ENCODE assay signal across 26 mouse cellular contexts in genomic region chr12:84650234-84650633, GRCm38 (mm10). TPM values are rescaled to one million over a fixed set of nuclear protein-coding genes. Genes with fewer than 3 reads are reported as not detected.
DNase-seq lines count a peak whose midpoint lies in the region; TF ChIP-seq lines count a peak whose summit lies in the region.
"Had no signal": no experiment of that assay in that cellular context is flagged by ENCODE, and none has a peak within 500 bp of the region (broad histone marks: within the 10 kb centered on the region; RNA-seq: fewer than 3 reads in every experiment).

No protein-coding gene starts in this region.

- H3K27ac ChIP-seq in heart, embryonic 10.5 days, result no peak overlapping the region
- H3K27ac ChIP-seq: embryonic facial prominence, embryonic 10.5 days; forebrain, embryonic 13.5 days; gastrocnemius, adult 2 months; heart, embryonic 13.5 days; hindbrain, embryonic 12.5 days; hindbrain, postnatal 0 days had no signal

- H3K9me3 ChIP-seq in heart, embryonic 10.5 days, result no peaks in the 10 kb centered on the region
- H3K9me3 ChIP-seq in E14TG2a.4 (ENCODE audit: low read length), result no peaks in the 10 kb centered on the region
- H3K9me3 ChIP-seq: embryonic facial prominence, embryonic 10.5 days; forebrain, embryonic 13.5 days; G1E; heart, embryonic 13.5 days; hindbrain, embryonic 12.5 days had no signal

- no peak overlapping the region for H3K4me3 ChIP-seq in heart, embryonic 10.5 days
- H3K4me3 ChIP-seq in E14TG2a.4 (replicated peaks; ENCODE audit: low read length), result peak overlapping the region; percentile 73
- H3K4me3 ChIP-seq: embryonic facial prominence, embryonic 10.5 days; forebrain, embryonic 13.5 days; gastrocnemius, adult 2 months; heart, embryonic 13.5 days; hindbrain, embryonic 12.5 days had no signal

- 81% methylated on average over 13 of the region's 13 CpGs for WGBS in heart, embryonic 10.5 days

- no peaks in the 10 kb centered on the region for H3K36me3 ChIP-seq in heart, embryonic 10.5 days
- H3K36me3 ChIP-seq in E14TG2a.4 (ENCODE audit: insufficient read depth, low read length), result no peaks in the 10 kb centered on the region
- H3K36me3 ChIP-seq: embryonic facial prominence, embryonic 10.5 days; G1E; heart, embryonic 13.5 days; hindbrain, embryonic 12.5 days had no signal

- TF ChIP-seq CTCF in E14TG2a.4 (conservative IDR thresholded peaks at IDR 0.05; ENCODE audit: low read length), result no peak

- H3K27me3 ChIP-seq in heart, embryonic 10.5 days (ENCODE audit: insufficient read depth, poor library complexity, severe bottlenecking), result peaks cover 12% of the 10 kb centered on the region
- H3K27me3 ChIP-seq in E14TG2a.4 (ENCODE audit: insufficient read depth, low read length), result peaks cover 73% of the 10 kb centered on the region

- H3K4me1 ChIP-seq in heart, embryonic 10.5 days, result no peaks in the 10 kb centered on the region
- H3K4me1 ChIP-seq in E14TG2a.4 (replicated peaks; ENCODE audit: low read depth, low read length), result peaks cover 42% of the 10 kb centered on the region
- H3K4me1 ChIP-seq: embryonic facial prominence, embryonic 10.5 days; forebrain, embryonic 13.5 days; heart, embryonic 13.5 days; hindbrain, embryonic 12.5 days had no signal

- DNase-seq in adrenal gland, adult 2 months, result peak; percentile 10
- DNase-seq in adrenal gland, adult 18-20 months (ENCODE audit: low spot score in 2 of 2), result no peak
- peak; percentile 20 for DNase-seq in heart, postnatal 4 days
- no peak for DNase-seq in heart, embryonic 10.5 days (ENCODE audit: low spot score)
- peak; percentile 50 for DNase-seq in adrenal gland, postnatal 14 days
- no peak for DNase-seq in retina, postnatal 1 day
- no peak for DNase-seq in yolk sac, embryonic 10.5 days (ENCODE audit: low spot score)
- DNase-seq: cerebellum, adult 8-10 months; forebrain, postnatal 0 days; gastrocnemius, adult 2 months; gastrocnemius, postnatal 25 days; heart, postnatal 36 days; kidney, adult 11 months had no signal

RNA-seq across cellular contexts. Expression of gene Vrtn, which starts 9.4 kb away (rescaled TPM):
- total RNA-seq in adrenal gland, adult 2 months (2021), result not detected
- not detected in 2 replicates for polyA plus RNA-seq in adrenal gland, adult 2 months (2012; rRNA removed)
- total RNA-seq in adrenal gland, adult 18-20 months (2021), result not detected
- total RNA-seq in heart, postnatal 4 days (2021), result not detected
- polyA plus RNA-seq in heart, embryonic 10.5 days (2016; fragmentation: Nextera tagmentation; extraction: Ambion mirVana), result not detected in 2 replicates
- total RNA-seq in adrenal gland, postnatal 14 days (2021), result not detected in 2 replicates
- total RNA-seq: forebrain, postnatal 0 days; gastrocnemius, adult 2 months; gastrocnemius, postnatal 25 days; granulocyte monocyte progenitor cell, adult 5-6 weeks; heart, adult 8-10 months; heart, postnatal 36 days; hindbrain, postnatal 0 days had no signal
- polyA plus RNA-seq: C2C12; embryonic facial prominence, embryonic 10.5 days; embryonic facial prominence, embryonic 14.5 days; forebrain, embryonic 13.5 days; G1E; heart, embryonic 13.5 days; heart, postnatal 0 days; hindbrain, embryonic 12.5 days; hindbrain, postnatal 0 days; intestine, embryonic 14.5 days had no signal

RNA-seq across cellular contexts. Expression of gene Abcd4, which starts 33.0 kb away (rescaled TPM):
- total RNA-seq in adrenal gland, adult 2 months (2021), result 10 to 100 TPM; 12.1 to 12.4 TPM
- 27.7 and 30.3 TPM in 2 replicates for polyA plus RNA-seq in adrenal gland, adult 2 months (2012; rRNA removed)
- 10 to 100 TPM; 11.8 to 12.1 TPM for total RNA-seq in adrenal gland, adult 18-20 months (2021)
- total RNA-seq in heart, postnatal 4 days (2021), result 1 to 10 TPM; 5.8 to 6.0 TPM
- 13.1 and 13.8 TPM in 2 replicates for polyA plus RNA-seq in heart, embryonic 10.5 days (2016; fragmentation: Nextera tagmentation; extraction: Ambion mirVana)
- 10.7 and 13.2 TPM in 2 replicates for total RNA-seq in adrenal gland, postnatal 14 days (2021)

RNA-seq across cellular contexts. Expression of gene Syndig1l, which starts 48.4 kb away (rescaled TPM):
- total RNA-seq in adrenal gland, adult 2 months (2021), result not detected
- polyA plus RNA-seq in adrenal gland, adult 2 months (2012; rRNA removed), result not detected in 2 replicates
- total RNA-seq in adrenal gland, adult 18-20 months (2021), result not detected
- not detected for total RNA-seq in heart, postnatal 4 days (2021)
- 0.05 and 0.15 TPM in 2 replicates for polyA plus RNA-seq in heart, embryonic 10.5 days (2016; fragmentation: Nextera tagmentation; extraction: Ambion mirVana)
- 0.49 TPM in 1 of 2 replicates, not detected in the other for total RNA-seq in adrenal gland, postnatal 14 days (2021)
- total RNA-seq: gastrocnemius, adult 2 months; gastrocnemius, postnatal 25 days; granulocyte monocyte progenitor cell, adult 5-6 weeks; heart, adult 8-10 months; heart, postnatal 36 days had no signal
- polyA plus RNA-seq: C2C12; embryonic facial prominence, embryonic 10.5 days; G1E; heart, embryonic 13.5 days; heart, postnatal 0 days had no signal

Comparison
In these comparisons a context has a peak if more than half of its experiments do, and no peak if none do; other contexts are left out.
1. DNase-seq: peak in adrenal gland, adult 2 months (single experiment), heart, postnatal 4 days (single experiment) and adrenal gland, postnatal 14 days (single experiment); none in adrenal gland, adult 18-20 months (0 of 2), heart, embryonic 10.5 days (single experiment), retina, postnatal 1 day (single experiment) and yolk sac, embryonic 10.5 days (single experiment).